Mouse (Mus musculus): ENCODE results near the gene Lgals12. TPM values are rescaled to one million over a fixed set of nuclear protein-coding genes. Genes with fewer than 3 reads are reported as not detected.

Gene Lgals12
- polyA plus RNA-seq (2015; fragmentation: Nextera tagmentation; extraction: Ambion mirVana), result 0.13 and 0.16 TPM in 2 replicates

GRCm38 (mm10) chr19:7606801-7607689 is at the start of gene Lgals12:
TSS of gene Lgals12 (minus strand) at chr19:7607193.
- H3K9ac ChIP-seq, result peak within 1 kb of the TSS; percentile 46

GRCm38 (mm10) chr19:7648913-7649666 is 42.1 kb upstream of the Lgals12 start:
- no peaks in the 10 kb centered on the region for H3K36me3 ChIP-seq (ENCODE audit: poor library complexity, severe bottlenecking)
- no peak for ATAC-seq
- no peak overlapping the region for H3K4me3 ChIP-seq
- H3K27me3 ChIP-seq, result no peaks in the 10 kb centered on the region
- H3K9me3 ChIP-seq (replicated peaks), result no peaks in the 10 kb centered on the region
- no peaks in the 10 kb centered on the region for H3K4me1 ChIP-seq
- H3K27ac ChIP-seq, result no peak overlapping the region
- no peak overlapping the region for H3K9ac ChIP-seq
- 87% methylated on average over 8 of the region's 8 CpGs for WGBS
- H3K4me2 ChIP-seq, result no peak overlapping the region

More at GRCm38 (mm10) chr19:7606801-7607689, at the start of gene Lgals12:
- ATAC-seq, result peak; percentile 36
- Histone ChIP-seq H3K4me1 (peaks cover 40% of the 10 kb centered on the region), H3K4me2 (peak within 1 kb of the TSS; percentile 64), H3K27ac (peak within 1 kb of the TSS; percentile 93), H3K36me3 (ENCODE audit: poor library complexity, severe bottlenecking) (no peaks in the 10 kb centered on the region), H3K4me3 (peak within 1 kb of the TSS; percentile 33), H3K27me3 (peaks cover 27% of the 10 kb centered on the region), H3K9me3 (replicated peaks) (no peaks in the 10 kb centered on the region)
- 7% methylated on average over 15 of the region's 15 CpGs for WGBS

GRCm38 (mm10) chr19:7633786-7634185 is 26.8 kb upstream of the Lgals12 start:
- no peak for ATAC-seq
- H3K4me1 ChIP-seq, result no peaks in the 10 kb centered on the region

GRCm38 (mm10) chr19:7633021-7633420 is 26.0 kb upstream of the Lgals12 start:
- Histone ChIP-seq H3K4me3 (no peak overlapping the region), H3K4me1 (no peaks in the 10 kb centered on the region), H3K9ac (no peak overlapping the region), H3K4me2 (no peak overlapping the region), H3K27me3 (no peaks in the 10 kb centered on the region), H3K9me3 (replicated peaks) (no peaks in the 10 kb centered on the region), H3K36me3 (ENCODE audit: poor library complexity, severe bottlenecking) (no peaks in the 10 kb centered on the region), H3K27ac (no peak overlapping the region)
- no peak for ATAC-seq

More at GRCm38 (mm10) chr19:7633786-7634185, 26.8 kb upstream of the Lgals12 start:
- Histone ChIP-seq H3K27me3 (no peaks in the 10 kb centered on the region), H3K4me3 (no peak overlapping the region), H3K9me3 (replicated peaks) (no peaks in the 10 kb centered on the region), H3K9ac (no peak overlapping the region), H3K36me3 (ENCODE audit: poor library complexity, severe bottlenecking) (no peaks in the 10 kb centered on the region), H3K27ac (no peak overlapping the region), H3K4me2 (no peak overlapping the region)
- WGBS, result 79% methylated on average over 1 of the region's 1 CpGs

GRCm38 (mm10) chr19:7617696-7618095 is 10.7 kb upstream of the Lgals12 start:
- 39% methylated on average over 7 of the region's 7 CpGs for WGBS
- Histone ChIP-seq H3K9ac (no peak overlapping the region), H3K4me1 (no peaks in the 10 kb centered on the region), H3K4me2 (no peak overlapping the region), H3K9me3 (replicated peaks) (no peaks in the 10 kb centered on the region), H3K4me3 (no peak overlapping the region), H3K27me3 (peaks cover 13% of the 10 kb centered on the region), H3K27ac (no peak overlapping the region), H3K36me3 (ENCODE audit: poor library complexity, severe bottlenecking) (no peaks in the 10 kb centered on the region)
- peak; percentile 48; the same call in 1 of the 2 replicates for ATAC-seq

- Histone ChIP-seq H3K4me3 (no peak overlapping the region), H3K4me2 (no peak overlapping the region), H3K9ac (no peak overlapping the region), H3K9me3 (replicated peaks) (no peaks in the 10 kb centered on the region), H3K27me3 (peaks cover 17% of the 10 kb centered on the region), H3K4me1 (peaks cover 5% of the 10 kb centered on the region), H3K27ac (no peak overlapping the region), H3K36me3 (ENCODE audit: poor library complexity, severe bottlenecking) (no peaks in the 10 kb centered on the region)
- ATAC-seq, result 0 out of 2 replicates have a peak, but pooled peaks have one; percentile 3
- WGBS, result 50% methylated on average over 3 of the region's 3 CpGs
Measured at GRCm38 (mm10) chr19:7617085-7617484, 10.1 kb upstream of the Lgals12 start.

GRCm38 (mm10) chr19:7616231-7616930 is 9.4 kb upstream of the Lgals12 start:
- H3K4me1 ChIP-seq, result peaks cover 11% of the 10 kb centered on the region
- no peak overlapping the region for H3K4me2 ChIP-seq
- H3K36me3 ChIP-seq (ENCODE audit: poor library complexity, severe bottlenecking), result no peaks in the 10 kb centered on the region
- WGBS, result 74% methylated on average over 5 of the region's 5 CpGs
- H3K9me3 ChIP-seq (replicated peaks), result no peaks in the 10 kb centered on the region
- peaks cover 24% of the 10 kb centered on the region for H3K27me3 ChIP-seq
- no peak for ATAC-seq
- H3K9ac ChIP-seq, result no peak overlapping the region
- no peak overlapping the region for H3K4me3 ChIP-seq
- H3K27ac ChIP-seq, result no peak overlapping the region

- ATAC-seq, result no peak
- Histone ChIP-seq H3K4me3 (no peak overlapping the region), H3K9me3 (replicated peaks) (no peaks in the 10 kb centered on the region), H3K27me3 (peaks cover 38% of the 10 kb centered on the region), H3K4me2 (no peak overlapping the region), H3K36me3 (ENCODE audit: poor library complexity, severe bottlenecking) (no peaks in the 10 kb centered on the region), H3K4me1 (peaks cover 13% of the 10 kb centered on the region), H3K9ac (no peak overlapping the region), H3K27ac (no peak overlapping the region)
- 80% methylated on average over 7 of the region's 7 CpGs for WGBS
Measured at GRCm38 (mm10) chr19:7613151-7613550, 6.2 kb upstream of the Lgals12 start.

GRCm38 (mm10) chr19:7611942-7612757 is 5.2 kb upstream of the Lgals12 start, which contains the start of gene Hrasls5:
TSS of gene Hrasls5 (plus strand) at chr19:7612541.
- 2% methylated on average over 53 of the region's 54 CpGs for WGBS
- peak; percentile 77 for ATAC-seq
- Histone ChIP-seq H3K27ac (no peak within 1 kb of the TSS), H3K36me3 (ENCODE audit: poor library complexity, severe bottlenecking) (no peaks in the 10 kb centered on the region), H3K27me3 (peaks cover 38% of the 10 kb centered on the region), H3K9ac (peak within 1 kb of the TSS; percentile 69), H3K4me1 (peaks cover 23% of the 10 kb centered on the region), H3K9me3 (replicated peaks) (no peaks in the 10 kb centered on the region), H3K4me3 (peak within 1 kb of the TSS; percentile 43), H3K4me2 (peak within 1 kb of the TSS; percentile 85)

GRCm38 (mm10) chr19:7607690-7608201 is 753 bp upstream of the Lgals12 start:
- Histone ChIP-seq H3K4me1 (peaks cover 46% of the 10 kb centered on the region), H3K4me2 (0 out of 2 replicates have a peak overlapping the region, but pooled peaks have one; percentile 64), H3K9me3 (replicated peaks) (no peaks in the 10 kb centered on the region), H3K36me3 (ENCODE audit: poor library complexity, severe bottlenecking) (no peaks in the 10 kb centered on the region), H3K4me3 (no peak overlapping the region), H3K27me3 (peaks cover 32% of the 10 kb centered on the region), H3K27ac (peak overlapping the region; percentile 93), H3K9ac (no peak overlapping the region)
- no peak for ATAC-seq
- 78% methylated on average over 7 of the region's 7 CpGs for WGBS
